Mouse (Mus musculus): ENCODE measurements at regions not wholly inside any gene's neighbourhood (a gene's known extent, or its start where the extent isn't known, plus 50 kb on each side); places are given as distances from the start of the nearest gene placed in this dataset.

DNA sequence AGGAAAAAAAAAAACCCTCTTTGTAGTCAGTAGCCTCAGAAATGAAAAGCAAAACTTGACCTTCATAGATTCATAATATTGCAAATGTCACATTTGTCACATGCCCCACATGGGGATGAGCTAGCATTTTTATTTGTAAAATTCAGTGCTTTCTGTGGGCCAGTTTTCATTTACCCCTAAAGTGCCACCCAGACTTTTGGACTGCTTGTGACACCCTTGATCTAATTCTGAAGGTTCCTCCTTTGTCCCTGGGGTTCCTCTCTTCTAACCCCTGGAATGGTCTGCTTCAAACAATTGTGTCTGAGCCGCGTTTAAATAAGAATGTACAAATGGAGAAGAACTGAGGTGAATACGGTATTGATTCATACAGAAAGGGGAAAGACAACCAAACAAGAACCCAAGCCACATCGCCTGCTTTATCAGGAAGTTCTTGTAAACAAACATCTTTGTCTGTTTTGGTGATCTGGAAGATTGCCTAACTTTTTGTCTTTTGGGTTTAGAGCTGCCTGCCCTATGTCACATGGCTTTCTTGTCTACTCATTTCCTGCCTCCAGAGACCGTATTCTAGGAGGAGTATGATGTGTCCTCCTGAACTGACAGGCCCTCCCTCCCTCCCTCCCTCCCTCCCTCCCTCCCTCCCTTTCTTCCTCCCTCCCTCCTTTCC, 203.1 kb upstream of the Gm9833 start:
- no peak for DNase-seq (ENCODE audit: low read depth)

DNA sequence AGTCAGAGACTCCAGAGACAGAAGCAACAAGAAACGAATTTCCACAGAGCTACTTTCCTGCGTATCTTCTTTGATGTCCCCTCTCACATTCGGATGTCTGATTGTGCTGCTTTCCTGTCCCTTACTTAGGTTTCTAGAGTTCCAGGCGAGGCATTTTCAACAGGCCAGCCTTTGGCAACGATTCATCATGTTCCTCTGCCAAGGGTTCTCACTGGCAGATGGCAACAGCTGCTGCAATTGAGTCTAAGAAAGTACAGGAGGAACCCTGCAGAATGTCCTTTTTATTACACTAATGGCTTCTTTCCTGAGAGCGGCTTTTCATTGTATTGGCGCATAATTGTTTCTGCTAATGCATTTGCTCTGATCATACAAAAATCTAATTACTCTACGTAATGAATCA, 202.3 kb upstream of the Gm9833 start:
- DNase-seq (ENCODE audit: low read depth): peak; percentile 24

DNA sequence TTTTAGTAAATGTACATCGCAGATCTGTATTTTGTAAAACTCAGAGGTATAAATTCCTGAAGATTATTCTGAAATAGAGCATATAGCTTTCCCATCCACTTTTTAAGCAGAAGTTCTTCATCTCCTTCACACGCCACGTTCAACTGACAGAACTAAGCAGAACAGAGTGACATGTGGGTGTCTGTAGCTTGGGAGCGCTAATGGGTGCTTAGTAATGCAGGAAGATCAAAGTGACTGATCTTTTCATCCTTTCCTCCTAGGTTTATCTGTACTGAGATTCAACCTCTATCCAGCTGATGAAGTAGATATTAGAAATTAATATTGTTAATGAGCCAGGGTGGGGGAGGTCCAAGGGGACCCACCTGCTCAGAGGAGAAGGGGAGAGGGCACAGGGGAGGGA, 201.8 kb upstream of the Gm9833 start:
- no peak for DNase-seq (ENCODE audit: low read depth)

DNA sequence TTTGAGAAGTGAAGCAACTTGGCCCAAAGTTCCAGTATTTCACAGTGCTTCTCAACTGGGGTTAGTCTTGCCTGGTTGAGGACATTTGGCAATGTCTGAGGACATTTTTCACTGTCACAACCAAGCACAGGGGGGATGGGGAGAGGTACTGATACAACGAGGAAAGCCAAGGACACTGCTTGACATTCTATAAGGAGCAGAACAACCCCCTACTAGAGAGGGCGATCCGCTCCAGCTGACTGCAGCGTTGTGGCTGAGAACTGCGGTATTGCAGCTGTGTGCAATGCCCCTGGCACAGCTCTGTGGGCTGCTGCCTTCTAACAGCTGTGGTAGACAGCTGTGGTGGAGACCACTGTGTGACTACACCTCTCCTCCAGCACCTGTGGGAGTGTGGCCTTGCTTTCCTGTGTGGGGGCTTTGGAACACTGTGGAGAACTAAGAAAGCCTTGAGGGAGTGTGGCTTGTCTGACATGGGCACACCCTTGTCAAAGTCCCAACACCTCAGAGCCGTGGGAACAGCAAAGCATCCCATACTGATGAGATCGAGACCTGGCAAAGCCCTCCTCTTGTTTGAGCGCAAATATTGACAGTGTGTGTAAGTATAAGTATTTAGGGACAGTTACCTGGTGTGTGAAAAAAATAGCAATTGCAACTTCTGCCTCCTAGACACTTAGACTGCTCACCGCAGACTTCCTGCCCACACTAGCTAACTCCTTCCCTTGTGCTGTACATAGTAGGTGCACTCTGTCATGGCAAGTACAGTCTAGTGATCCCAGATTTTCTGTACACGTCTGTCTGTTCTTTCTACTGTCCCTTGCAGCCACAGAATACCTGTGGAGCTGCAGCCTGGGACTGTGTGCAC, 200.9 kb upstream of the Gm9833 start:
- no peak for DNase-seq (ENCODE audit: low read depth)

DNA sequence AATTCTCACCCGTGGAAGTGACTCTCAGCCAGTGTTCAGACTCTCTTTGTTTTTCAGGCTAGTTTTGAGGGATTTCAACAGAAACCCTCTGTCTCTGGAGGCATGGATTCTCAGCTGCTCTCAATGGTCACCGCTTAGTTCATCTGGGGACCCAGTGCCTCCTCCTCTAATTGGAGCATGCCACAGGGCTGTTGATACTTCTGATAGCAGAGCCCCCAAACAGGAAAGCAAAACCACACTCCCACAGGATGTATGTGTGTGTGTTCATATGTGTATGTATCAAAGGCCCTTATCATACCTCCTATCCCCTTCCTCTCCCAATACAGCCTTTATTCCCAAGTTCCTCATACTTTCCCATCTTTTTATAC, 200.3 kb upstream of the Gm9833 start:
- no peak for DNase-seq (ENCODE audit: low read depth)

DNA sequence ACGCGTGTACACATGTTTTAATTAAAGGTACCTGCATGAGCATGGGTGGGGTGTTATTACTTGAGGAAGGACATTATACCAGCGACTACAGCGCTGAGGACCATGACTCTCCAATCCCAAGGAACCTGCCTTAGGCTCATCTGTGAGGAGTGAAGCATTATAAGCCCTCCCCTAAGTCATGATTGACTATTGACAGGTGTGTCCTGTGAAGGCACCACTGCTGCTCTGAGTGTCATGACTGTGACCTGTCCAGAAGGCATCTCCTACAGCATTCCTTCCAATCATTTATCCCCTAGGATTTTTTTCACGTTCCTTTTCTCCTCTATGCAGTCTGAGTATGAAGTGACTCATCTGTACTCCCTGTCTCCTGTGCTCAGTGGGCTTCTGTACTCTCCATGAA, 199.9 kb upstream of the Gm9833 start:
- no peak for DNase-seq (ENCODE audit: low read depth)

DNA sequence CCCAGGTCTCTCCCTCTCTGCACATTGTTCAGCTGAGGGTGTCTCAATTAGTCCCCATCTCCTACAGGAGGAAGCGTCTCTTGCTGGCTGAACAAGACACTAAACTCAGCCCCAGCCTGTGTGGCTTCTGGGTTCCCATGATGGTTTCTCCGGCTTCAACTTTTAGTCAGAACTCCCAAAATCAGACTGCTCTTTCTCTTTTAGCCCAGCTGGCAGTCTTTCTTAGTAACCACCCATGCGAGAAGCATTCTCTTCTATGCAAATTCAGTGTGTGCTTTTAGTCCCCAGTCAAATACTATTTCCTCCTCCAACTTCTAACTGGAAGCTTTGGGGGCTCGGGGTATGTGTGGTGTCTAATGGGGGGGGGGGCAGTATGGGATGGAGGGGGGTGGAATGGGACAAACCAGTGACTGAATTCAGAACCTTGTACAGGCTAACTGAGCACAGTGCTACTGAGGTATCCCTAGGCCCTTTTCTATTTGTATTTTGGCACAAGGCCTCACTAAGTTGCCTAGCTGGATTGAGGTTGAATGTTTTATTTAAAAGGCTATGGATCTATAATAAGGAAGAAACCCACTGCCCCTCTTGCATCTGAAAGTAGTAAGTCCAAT, 194.9 kb upstream of the Gm9833 start:
- DNase-seq (ENCODE audit: low read depth): no peak

DNA sequence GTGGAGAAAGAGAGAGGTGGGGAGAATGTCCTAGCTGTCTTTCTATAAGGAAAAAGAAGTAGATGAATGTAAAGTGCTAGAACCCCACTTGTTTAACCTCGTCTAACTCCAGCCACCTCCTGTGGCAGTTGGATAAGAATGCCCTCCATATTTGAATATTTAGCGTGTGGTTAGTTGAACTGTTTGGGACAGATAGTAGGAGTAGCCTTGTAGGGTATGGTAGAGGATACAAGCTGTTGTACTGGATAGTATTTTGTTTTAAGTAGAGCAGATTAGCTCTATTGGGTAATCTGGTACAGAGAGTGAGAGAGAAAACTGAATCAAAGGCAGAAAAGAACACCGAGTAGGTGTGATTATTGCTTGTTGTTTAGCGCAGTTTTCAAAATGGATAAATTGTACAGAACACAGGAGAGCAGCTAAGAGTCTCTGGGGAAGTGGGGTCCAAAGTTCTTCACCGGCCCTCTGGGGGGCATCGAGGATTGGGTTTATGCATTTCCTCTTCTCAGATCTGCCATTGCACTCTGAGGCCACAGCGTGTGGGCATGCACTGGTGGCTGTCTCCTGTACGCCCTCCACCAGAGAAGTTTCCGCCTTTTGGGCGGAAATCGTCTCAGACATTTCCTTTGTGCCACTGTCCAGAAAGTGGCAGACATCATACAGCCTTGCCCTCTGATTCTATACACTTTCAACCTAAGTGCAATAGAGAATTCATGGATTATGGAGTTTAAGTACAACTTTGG, 192.3 kb upstream of the Gm9833 start:
- DNase-seq (ENCODE audit: low read depth): no peak

DNA sequence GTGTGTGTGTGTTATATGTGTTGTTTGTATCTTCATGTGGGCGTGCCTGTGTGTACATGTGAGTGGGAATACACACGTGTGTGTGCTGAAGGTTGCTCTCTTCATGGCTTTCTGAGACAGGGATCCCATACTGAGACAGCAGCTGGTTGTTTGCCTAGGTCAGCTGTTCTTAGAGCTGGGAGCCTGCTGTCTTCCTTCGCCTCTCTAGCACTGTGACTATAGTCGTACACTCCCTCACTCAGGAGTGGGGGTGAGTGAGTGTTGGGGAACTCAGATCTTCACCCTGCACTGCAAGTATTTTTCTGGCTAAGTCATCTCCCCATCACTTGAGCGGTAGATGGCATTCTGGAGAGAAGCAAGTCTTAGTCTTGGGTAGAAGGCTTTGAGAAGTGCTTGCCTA, 191.6 kb upstream of the Gm9833 start:
- no peak for DNase-seq (ENCODE audit: low read depth)

DNA sequence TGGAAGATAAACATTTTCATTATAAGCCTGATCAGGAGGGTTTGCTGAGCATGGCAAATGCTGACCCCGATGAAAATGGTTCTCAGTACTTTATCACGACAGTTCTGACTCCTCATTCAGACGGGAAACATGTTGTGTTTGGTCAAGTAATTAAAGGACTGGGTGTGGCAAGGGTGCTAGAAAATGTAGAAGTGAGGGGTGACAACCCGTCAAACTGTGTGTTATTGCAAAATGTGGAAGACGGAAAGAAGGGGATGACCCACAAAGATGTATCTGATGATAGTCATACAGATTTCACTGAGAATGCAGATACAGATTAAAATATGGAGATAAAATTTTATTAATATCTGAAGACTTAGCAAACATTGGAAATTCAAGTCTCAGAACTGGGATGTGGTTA, 186.2 kb upstream of the Gm9833 start:
- no peak for DNase-seq (ENCODE audit: low read depth)

DNA sequence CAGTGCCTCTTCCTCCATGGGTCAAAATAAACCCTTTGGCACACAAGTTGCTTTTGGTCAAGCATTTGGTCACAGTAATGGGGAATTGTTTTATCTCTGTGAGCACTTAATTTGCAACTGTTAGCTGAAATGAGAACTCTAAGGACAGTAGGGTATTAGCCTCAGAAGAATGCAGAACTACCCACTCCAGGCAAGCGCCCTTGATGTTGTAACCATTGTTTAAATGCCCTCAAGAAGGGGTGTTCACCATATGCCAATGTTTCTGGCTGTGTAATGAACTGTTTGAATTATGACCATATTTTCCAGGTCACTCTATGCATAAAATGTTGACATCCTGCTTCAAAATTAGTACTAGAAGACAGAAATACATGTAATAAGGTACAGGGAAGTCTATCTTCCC, 174.6 kb upstream of the Gm9833 start:
- DNase-seq (ENCODE audit: low read depth): no peak

DNA sequence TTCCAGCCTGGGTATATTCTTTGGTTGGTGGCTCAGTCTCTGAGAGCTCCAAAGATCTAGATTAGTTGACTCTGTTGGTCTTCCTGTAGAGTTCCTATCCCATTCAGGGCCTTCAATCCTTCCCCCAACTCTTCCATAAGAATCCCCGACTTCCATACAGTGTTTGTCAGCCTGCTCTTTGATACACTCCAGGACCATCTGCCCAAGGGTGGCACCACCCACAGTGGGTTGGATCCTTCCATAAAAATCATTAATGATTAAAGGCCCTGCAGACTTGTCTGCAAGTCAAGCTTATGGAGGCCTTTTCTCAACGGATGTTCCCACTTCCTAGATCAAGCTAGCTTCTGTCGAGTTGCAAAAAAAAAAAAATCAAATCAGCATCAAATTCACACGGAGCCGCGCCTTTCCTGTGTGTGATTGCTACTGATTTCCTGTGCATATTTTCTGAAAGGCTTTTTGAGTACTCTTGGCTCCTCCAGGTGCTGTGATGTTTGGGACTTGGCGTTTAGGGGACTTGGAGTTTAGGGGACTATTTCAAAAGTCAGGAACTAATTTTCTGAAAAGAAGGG, 171.3 kb upstream of the Gm9833 start:
- DNase-seq (ENCODE audit: low read depth): no peak

DNA sequence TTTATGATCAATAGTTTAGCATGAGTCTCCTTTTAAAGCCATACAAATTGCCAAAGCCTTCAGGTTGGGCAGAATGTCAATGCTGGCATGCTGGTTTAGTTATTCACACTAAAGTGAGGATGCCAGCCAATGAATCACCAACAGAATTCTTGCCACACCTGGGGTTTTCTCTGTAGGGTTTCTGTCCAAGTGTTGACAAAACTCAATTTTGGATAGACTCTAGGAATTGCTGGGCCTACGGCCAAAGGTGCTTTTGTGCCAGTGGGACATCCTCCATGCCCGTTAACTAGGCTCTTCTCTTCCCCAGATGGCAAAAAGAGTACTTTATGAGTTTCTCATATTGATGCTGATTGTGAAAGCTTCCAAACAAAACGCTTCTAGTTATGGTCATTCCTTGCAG, 167.6 kb upstream of the Gm9833 start:
- peak; percentile 5 for DNase-seq (ENCODE audit: low read depth)

DNA sequence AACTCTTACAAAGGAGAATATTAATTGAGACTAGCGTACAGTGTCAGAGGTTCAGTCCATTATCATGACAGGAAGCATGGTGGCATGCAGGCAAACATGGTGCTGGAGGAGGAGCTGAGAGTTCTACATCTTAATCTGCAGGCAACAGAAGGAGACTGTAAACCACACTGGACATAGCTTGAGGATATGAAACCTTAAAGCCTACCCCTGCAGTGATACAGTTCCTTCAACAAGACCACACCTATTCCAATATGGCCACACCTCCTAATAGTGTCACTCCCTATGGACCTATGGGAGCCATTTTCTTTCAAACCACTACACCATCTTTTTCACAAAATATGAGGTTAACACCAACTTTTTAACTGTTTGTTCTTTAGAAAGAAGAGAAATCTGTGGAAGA, 166.2 kb upstream of the Gm9833 start:
- DNase-seq (ENCODE audit: low read depth): no peak

DNA sequence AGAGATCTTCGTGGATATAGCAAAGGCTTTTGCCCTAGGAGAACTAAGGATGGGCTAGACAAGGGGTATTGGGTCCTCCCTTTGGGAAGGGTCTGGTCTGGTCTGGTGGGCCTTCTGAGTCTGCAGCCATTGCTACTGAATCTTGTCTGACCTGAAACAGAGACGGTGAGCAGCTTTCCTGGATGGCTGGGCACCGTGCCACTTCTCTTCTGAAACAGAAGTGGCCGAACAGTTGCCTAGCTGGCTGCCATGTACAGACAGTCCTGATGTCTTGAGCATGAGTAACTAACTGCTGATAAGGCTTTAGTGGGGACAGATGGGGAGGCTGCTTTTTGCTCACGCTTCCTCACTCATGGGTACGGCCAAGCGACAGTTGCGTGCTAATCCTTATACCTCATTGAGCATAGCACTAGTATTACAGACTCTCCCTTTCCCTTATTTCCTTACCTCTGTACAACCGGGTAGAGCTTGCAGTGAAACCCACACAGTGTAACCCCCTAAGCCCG, 165.3 kb upstream of the Gm9833 start:
- no peak for DNase-seq (ENCODE audit: low read depth)

DNA sequence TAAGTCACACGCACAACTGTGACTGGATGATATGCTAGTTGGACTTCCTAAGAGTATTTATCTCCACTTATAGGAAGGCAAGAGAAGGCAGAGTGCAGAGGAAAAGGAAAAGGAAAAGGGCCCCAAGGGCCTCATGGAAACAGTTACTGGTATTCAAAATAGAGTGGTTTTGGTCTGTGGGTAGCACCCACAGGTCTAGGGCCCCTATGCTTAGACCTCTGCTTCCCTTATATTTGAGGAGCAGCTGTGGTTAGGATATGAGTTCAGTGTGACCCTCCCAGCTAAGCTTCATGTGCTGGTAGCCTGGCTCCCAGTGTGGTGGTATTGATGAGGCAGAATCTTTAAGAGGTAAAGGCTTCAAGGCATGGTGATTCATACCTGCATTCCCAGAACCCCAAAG, 163.3 kb upstream of the Gm9833 start:
- DNase-seq (ENCODE audit: low read depth): no peak

DNA sequence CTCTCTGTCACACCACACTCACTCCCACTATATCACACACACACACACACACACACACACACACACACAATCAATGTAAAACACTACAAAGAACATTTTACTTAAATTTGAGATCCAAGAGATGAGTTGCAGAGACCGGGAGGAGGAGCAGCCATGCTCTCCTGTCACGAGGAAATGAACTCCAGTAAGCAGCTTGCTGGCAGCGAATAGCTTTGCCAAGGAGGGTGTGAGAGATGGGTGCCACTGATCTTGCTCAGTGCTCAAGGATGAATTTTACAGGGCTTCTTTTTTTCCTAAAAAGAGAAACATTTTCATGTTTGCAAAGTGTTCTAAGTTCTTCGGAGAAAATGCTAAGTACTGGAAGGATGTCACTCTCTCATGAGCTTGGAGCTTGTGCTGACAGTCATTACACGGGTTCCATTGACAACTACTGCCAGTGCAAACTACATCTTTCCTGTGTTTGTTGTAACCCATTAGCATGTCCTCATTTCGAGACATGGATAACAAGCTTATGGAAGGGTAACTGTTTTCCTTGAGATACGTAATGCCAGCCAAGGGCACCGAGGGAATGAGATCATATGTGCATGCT, 151.0 kb upstream of the Gm9833 start:
- DNase-seq (ENCODE audit: low read depth): no peak

DNA sequence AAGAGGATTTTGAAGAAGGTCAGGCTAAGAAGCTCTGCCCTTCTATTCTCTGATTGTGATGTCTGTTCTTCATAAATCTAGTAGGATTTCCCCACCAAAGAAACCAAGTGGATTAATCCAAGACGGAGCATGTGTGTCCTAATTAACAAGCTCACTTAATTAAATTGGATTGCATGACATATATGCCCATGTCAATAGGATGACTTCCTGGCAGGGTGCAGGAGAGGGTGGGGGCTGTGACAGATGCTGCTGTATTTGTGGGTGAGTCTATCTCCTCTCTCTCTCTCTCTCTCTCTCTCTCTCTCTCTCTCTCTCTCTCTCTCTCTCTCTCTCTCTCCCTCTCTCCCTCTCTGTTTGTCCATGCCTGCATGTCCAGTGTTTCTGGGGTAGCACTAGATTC, 149.3 kb upstream of the Gm9833 start:
- DNase-seq (ENCODE audit: low read depth): no peak

DNA sequence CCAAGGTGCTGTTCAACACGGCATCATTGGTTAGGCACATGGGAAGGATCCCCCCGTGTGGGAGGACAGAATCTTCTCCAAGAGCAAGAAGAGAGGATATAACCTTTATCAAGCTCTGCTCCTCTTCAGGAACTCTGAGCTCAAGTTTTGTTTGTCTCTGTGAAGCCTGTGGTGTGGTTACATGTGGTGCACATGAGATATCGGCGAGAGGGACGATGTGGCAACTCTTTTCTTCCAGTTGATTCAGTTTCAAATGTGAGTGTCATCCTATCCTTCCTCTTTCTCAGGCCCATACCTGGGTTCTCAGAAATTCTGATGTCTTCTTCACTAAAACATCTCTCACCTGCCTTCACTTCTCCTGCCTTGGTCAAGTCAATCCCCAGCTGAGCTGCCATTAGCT, 145.3 kb upstream of the Gm9833 start:
- no peak for DNase-seq (ENCODE audit: low read depth)

DNA sequence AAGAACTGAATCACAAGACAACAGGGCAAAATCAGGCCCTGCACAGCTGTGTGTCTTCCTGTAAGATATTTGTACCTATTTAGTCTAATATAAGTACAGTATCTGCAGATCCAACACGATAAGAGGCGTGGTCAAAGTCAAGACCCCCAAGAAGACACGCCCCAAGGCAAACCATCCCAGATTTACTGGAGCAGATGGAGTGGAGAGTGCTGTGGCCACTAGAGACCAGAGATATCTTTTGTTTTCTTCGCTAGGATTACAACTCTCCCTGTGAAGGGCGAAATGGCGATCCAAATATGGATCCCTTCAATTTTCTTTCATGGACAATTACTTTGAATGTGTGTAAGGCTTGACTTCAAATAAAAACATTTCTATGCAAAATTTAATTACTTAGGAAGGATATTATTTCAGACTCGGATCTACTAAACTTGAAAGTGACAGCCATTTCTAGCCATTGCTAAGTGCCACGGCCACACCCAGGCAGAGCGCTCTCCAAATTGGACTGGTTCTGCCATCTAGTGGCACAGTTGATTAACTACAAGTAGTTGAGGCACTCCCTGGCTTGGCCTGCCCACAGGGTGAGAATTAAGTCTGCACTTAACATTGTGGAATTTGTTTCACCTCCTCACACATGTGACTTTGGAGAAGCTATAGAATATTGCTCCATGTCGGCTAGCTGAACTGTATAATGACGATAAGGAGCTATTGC, 140.4 kb upstream of the Gm9833 start:
- peak; percentile 82 for DNase-seq (ENCODE audit: low read depth)

DNA sequence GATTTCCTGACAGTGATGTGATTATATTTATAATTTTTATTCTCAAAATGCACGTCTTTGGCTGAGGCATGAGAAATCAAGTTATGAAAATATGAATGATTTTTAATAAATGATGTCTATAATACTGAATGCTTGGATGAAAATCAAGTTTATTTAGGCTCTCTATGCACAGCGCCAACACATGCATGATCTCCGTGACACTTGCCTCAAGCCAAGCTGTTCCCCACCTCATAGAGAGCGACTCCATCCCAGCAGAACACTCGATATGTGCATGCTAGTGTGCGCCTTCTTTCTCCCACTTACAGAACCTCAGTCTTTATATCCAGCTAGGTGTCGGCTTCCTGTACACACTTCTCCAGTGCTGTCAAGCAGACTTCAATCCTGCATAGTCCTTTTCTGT, 139.8 kb upstream of the Gm9833 start:
- no peak for DNase-seq (ENCODE audit: low read depth)
